Mouse (Mus musculus) lung, adult 2 months (tissue): ENCODE data around the gene Cab39l. TPM values are rescaled to one million over a fixed set of nuclear protein-coding genes. Genes with fewer than 3 reads are reported as not detected.

Source experiments
- DNase-seq: peaks from one replicate; pipeline ENCODE4 v3.0.0; 2022
- H3K4me1 ChIP-seq: fragments of 200-500 bp; 2 replicates; pipeline ENCODE4 v1.6.1; 2011; ENCODE audit warnings: low read length; ENCODE audit not compliant: control insufficient read depth, insufficient read depth
- H3K4me3 ChIP-seq: fragments of 200-500 bp; replicated peaks from 2 replicates; pipeline ENCODE3; 2011; ENCODE audit warnings: low read depth, mild to moderate bottlenecking, control low read depth, low read length; ENCODE audit errors: extremely low read depth
- CTCF ChIP-seq: fragments of 200-500 bp; IDR thresholded peaks from 2 replicates; pipeline ENCODE4 v1.5.1; 2011; ENCODE audit warnings: mild to moderate bottlenecking, low read length, control low read depth; ENCODE audit not compliant: insufficient read depth
- POLR2A ChIP-seq: fragments of 200-500 bp; IDR thresholded peaks from 2 replicates; pipeline ENCODE4 v1.6.1; 2011; ENCODE audit warnings: low read depth, mild to moderate bottlenecking, control low read depth, low read length, borderline replicate concordance; ENCODE audit errors: extremely low read depth
- WGBS: fragments of 180-500 bp; shearing (Covaris S2); methylation state at CpG from one replicate; pipeline ENCODE4 v1.1.7; 2018; 5-methylcytosine and 5-hydroxymethylcytosine counted together
- polyA plus RNA-seq: library from polyadenylated mRNA; depleted of rRNA; stranded (reverse); fragments of >200 nt; gene quantifications from 2 replicates; pipeline ENCODE4 v1.2.3, GENCODE M21; 2012

The Cab39l gene
- polyA plus RNA-seq, 1 experiment = 13.1 TPM

- Histone ChIP-seq H3K4me1 (0 out of 2 replicates have a peak, but pooled peaks cover 5% of the 10 kb centered on the region), H3K4me3 (peak overlapping the region; percentile 44)
- 44% methylated on average over 13 of the region's 13 CpGs for WGBS
- peak; percentile 29; the same call in 1 of the 2 replicates for TF ChIP-seq CTCF
- no peak for TF ChIP-seq POLR2A
- peak; percentile 76 for DNase-seq
Observed at GRCm38 (mm10) chr14:59555928-59556531, 115.3 kb downstream of the Cab39l start.

- Histone ChIP-seq H3K4me3 (no peak overlapping the region), H3K4me1 (0 out of 2 replicates have a peak, but pooled peaks cover 4% of the 10 kb centered on the region)
- no peak for DNase-seq
- no peak for TF ChIP-seq POLR2A
- TF ChIP-seq CTCF = no peak
- WGBS = 49% methylated on average over 4 of the region's 4 CpGs
Observed at GRCm38 (mm10) chr14:59557071-59557470, 116.3 kb downstream of the Cab39l start.

- Histone ChIP-seq H3K4me3 (no peak overlapping the region), H3K4me1 (0 out of 2 replicates have a peak, but pooled peaks cover 4% of the 10 kb centered on the region)
- 68% methylated on average over 1 of the region's 1 CpGs for WGBS
- TF ChIP-seq POLR2A (no peak), CTCF (no peak)
- DNase-seq = no peak
Observed at GRCm38 (mm10) chr14:59557886-59558285, 117.1 kb downstream of the Cab39l start.

- Histone ChIP-seq H3K4me3 (no peak overlapping the region), H3K4me1 (no peaks in the 10 kb centered on the region)
- 85% methylated on average over 6 of the region's 6 CpGs for WGBS
- TF ChIP-seq CTCF = no peak
- no peak for TF ChIP-seq POLR2A
- DNase-seq = no peak
Observed at GRCm38 (mm10) chr14:59566756-59567155, 126.0 kb downstream of the Cab39l start.

GRCm38 (mm10) chr14:59576385-59576784 is 135.6 kb downstream of the Cab39l start:
- no peak for DNase-seq
- Histone ChIP-seq H3K4me1 (no peaks in the 10 kb centered on the region), H3K4me3 (no peak overlapping the region)
- 92% methylated on average over 5 of the region's 5 CpGs for WGBS
- TF ChIP-seq POLR2A (no peak), CTCF (no peak)

- H3K4me1 ChIP-seq = no peaks in the 10 kb centered on the region
- TF ChIP-seq POLR2A (no peak), CTCF (no peak)
- no peak overlapping the region for H3K4me3 ChIP-seq
- DNase-seq = no peak
- 52% methylated on average over 1 of the region's 1 CpGs for WGBS
Observed at GRCm38 (mm10) chr14:59590614-59591013, 149.8 kb downstream of the Cab39l start.

GRCm38 (mm10) chr14:59591901-59592300 is 151.1 kb downstream of the Cab39l start:
- DNase-seq = no peak
- TF ChIP-seq CTCF (no peak), POLR2A (no peak)
- Histone ChIP-seq H3K4me1 (peaks cover 4% of the 10 kb centered on the region), H3K4me3 (no peak overlapping the region)
- WGBS = 72% methylated on average over 8 of the region's 8 CpGs

- no peak for TF ChIP-seq POLR2A
- TF ChIP-seq CTCF = no peak
- Histone ChIP-seq H3K4me3 (no peak overlapping the region), H3K4me1 (peaks cover 6% of the 10 kb centered on the region)
- 96% methylated on average over 3 of the region's 3 CpGs for WGBS
- DNase-seq = no peak
Observed at GRCm38 (mm10) chr14:59592593-59592992, 151.8 kb downstream of the Cab39l start.

GRCm38 (mm10) chr14:59594988-59595387 is 154.2 kb downstream of the Cab39l start:
- WGBS = 86% methylated on average over 3 of the region's 3 CpGs
- Histone ChIP-seq H3K4me1 (peaks cover 6% of the 10 kb centered on the region), H3K4me3 (no peak overlapping the region)
- TF ChIP-seq CTCF = no peak
- TF ChIP-seq POLR2A = no peak
- DNase-seq = no peak
